Mouse (Mus musculus): ENCODE results near the gene Mbd3. TPM values are rescaled to one million over a fixed set of nuclear protein-coding genes. Genes with fewer than 3 reads are reported as not detected.
A peak's percentile ranks its signal among the peaks of the same experiment; 100 is the strongest.

The Mbd3 gene
- total and polyA plus RNA-seq, 2 experiments from 2014 or later = 30.4 to 157 TPM

- Histone ChIP-seq H3K9ac (replicated peaks; ENCODE audit: low read length, poor library complexity, severe bottlenecking) (no peak overlapping the region), H3K4me1 (ENCODE audit: insufficient read depth, low read length) (peaks cover 11% of the 10 kb centered on the region), H3K27me3 (ENCODE audit: insufficient read depth, low read length) (no peaks in the 10 kb centered on the region), H3K27ac (ENCODE audit: low read depth, low read length) (no peak overlapping the region), H3K4me2 (ENCODE audit: low read depth, low read length, poor library complexity, severe bottlenecking) (no peak overlapping the region), H3K9me3 (ENCODE audit: low read length) (no peaks in the 10 kb centered on the region), H3K36me3 (ENCODE audit: insufficient read depth, low read length) (peaks cover 4% of the 10 kb centered on the region), H3K4me3 (ENCODE audit: low read depth, low read length) (no peak overlapping the region)
- WGBS = 75% methylated on average over 3 of the region's 3 CpGs
- TF ChIP-seq CTCF (IDR thresholded peaks at IDR 0.05) = no peak
- no peak for DNase-seq (ENCODE audit: low spot score)
- no peak for ATAC-seq (ENCODE audit: low FRiP score)
Measured at GRCm38 (mm10) chr10:80434823-80435222, 35.5 kb upstream of the Mbd3 start.

GRCm38 (mm10) chr10:80434233-80434592 lies 34.9 kb upstream of the Mbd3 start:
- 9% methylated on average over 8 of the region's 8 CpGs for WGBS
- no peak overlapping the region; the same call in 1 of the 2 replicates for H3K4me3 ChIP-seq (ENCODE audit: low read depth, low read length)
- no peak overlapping the region for H3K4me2 ChIP-seq (ENCODE audit: low read depth, low read length, poor library complexity, severe bottlenecking)
- DNase-seq (ENCODE audit: low spot score) = no peak
- H3K27ac ChIP-seq (ENCODE audit: low read depth, low read length) = no peak overlapping the region
- H3K9me3 ChIP-seq (ENCODE audit: low read length) = no peaks in the 10 kb centered on the region
- H3K4me1 ChIP-seq (ENCODE audit: insufficient read depth, low read length) = peaks cover 11% of the 10 kb centered on the region
- no peak for ATAC-seq (ENCODE audit: low FRiP score)
- H3K9ac ChIP-seq (replicated peaks; ENCODE audit: low read length, poor library complexity, severe bottlenecking) = no peak overlapping the region
- peak; percentile 52 for TF ChIP-seq CTCF (IDR thresholded peaks at IDR 0.05)
- peaks cover 10% of the 10 kb centered on the region for H3K36me3 ChIP-seq (ENCODE audit: insufficient read depth, low read length)
- H3K27me3 ChIP-seq (ENCODE audit: insufficient read depth, low read length) = no peaks in the 10 kb centered on the region

GRCm38 (mm10) chr10:80433513-80434232 lies 34.3 kb upstream of the Mbd3 start, which contains the start of gene Tcf3:
TSS of gene Tcf3 (minus strand) at chr10:80433647.
- Histone ChIP-seq H3K4me3 (ENCODE audit: low read depth, low read length) (peak within 1 kb of the TSS; percentile 92), H3K27me3 (ENCODE audit: insufficient read depth, low read length) (no peaks in the 10 kb centered on the region), H3K9ac (replicated peaks; ENCODE audit: low read length, poor library complexity, severe bottlenecking) (peak within 1 kb of the TSS; percentile 95), H3K27ac (ENCODE audit: low read depth, low read length) (peak within 1 kb of the TSS; percentile 94), H3K4me2 (ENCODE audit: low read depth, low read length, poor library complexity, severe bottlenecking) (peak within 1 kb of the TSS; percentile 82), H3K4me1 (ENCODE audit: insufficient read depth, low read length) (peaks cover 11% of the 10 kb centered on the region), H3K36me3 (ENCODE audit: insufficient read depth, low read length) (peaks cover 14% of the 10 kb centered on the region), H3K9me3 (ENCODE audit: low read length) (no peaks in the 10 kb centered on the region)
- TF ChIP-seq CTCF (IDR thresholded peaks at IDR 0.05) = no peak
- under 1% methylated on average over 52 of the region's 61 CpGs for WGBS
- ATAC-seq (ENCODE audit: low FRiP score) (peak; percentile 91), DNase-seq (ENCODE audit: low spot score) (peak; percentile 99)

- ATAC-seq (ENCODE audit: low FRiP score) (peak; percentile 3; the same call in 1 of the 2 replicates), DNase-seq (ENCODE audit: low spot score) (peak; percentile 21)
- peak overlapping the region; percentile 95 for H3K9ac ChIP-seq (replicated peaks; ENCODE audit: low read length, poor library complexity, severe bottlenecking)
- WGBS = under 1% methylated on average over 36 of the region's 60 CpGs
- H3K27me3 ChIP-seq (ENCODE audit: insufficient read depth, low read length) = no peaks in the 10 kb centered on the region
- no peaks in the 10 kb centered on the region for H3K9me3 ChIP-seq (ENCODE audit: low read length)
- H3K27ac ChIP-seq (ENCODE audit: low read depth, low read length) = peak overlapping the region; percentile 94
- TF ChIP-seq CTCF (IDR thresholded peaks at IDR 0.05) = no peak
- peak overlapping the region; percentile 82 for H3K4me2 ChIP-seq (ENCODE audit: low read depth, low read length, poor library complexity, severe bottlenecking)
- peaks cover 11% of the 10 kb centered on the region for H3K4me1 ChIP-seq (ENCODE audit: insufficient read depth, low read length)
- H3K36me3 ChIP-seq (ENCODE audit: insufficient read depth, low read length) = peaks cover 19% of the 10 kb centered on the region
- peak overlapping the region; percentile 92 for H3K4me3 ChIP-seq (ENCODE audit: low read depth, low read length)
Measured at GRCm38 (mm10) chr10:80432936-80433512, 33.7 kb upstream of the Mbd3 start.

GRCm38 (mm10) chr10:80432387-80432785 lies 33.0 kb upstream of the Mbd3 start:
- DNase-seq (ENCODE audit: low spot score) (no peak), ATAC-seq (ENCODE audit: low FRiP score) (no peak)
- Histone ChIP-seq H3K36me3 (ENCODE audit: insufficient read depth, low read length) (peaks cover 24% of the 10 kb centered on the region), H3K27ac (ENCODE audit: low read depth, low read length) (no peak overlapping the region), H3K27me3 (ENCODE audit: insufficient read depth, low read length) (no peaks in the 10 kb centered on the region), H3K4me1 (ENCODE audit: insufficient read depth, low read length) (peaks cover 11% of the 10 kb centered on the region), H3K9ac (replicated peaks; ENCODE audit: low read length, poor library complexity, severe bottlenecking) (peak overlapping the region; percentile 95), H3K4me2 (ENCODE audit: low read depth, low read length, poor library complexity, severe bottlenecking) (peak overlapping the region; percentile 82), H3K9me3 (ENCODE audit: low read length) (no peaks in the 10 kb centered on the region), H3K4me3 (ENCODE audit: low read depth, low read length) (peak overlapping the region; percentile 92)
- WGBS = 1% methylated on average over 4 of the region's 4 CpGs
- TF ChIP-seq CTCF (IDR thresholded peaks at IDR 0.05) = no peak
